Mouse (Mus musculus): ENCODE data around the gene Tomm34. TPM values are rescaled to one million over a fixed set of nuclear protein-coding genes. Genes with fewer than 3 reads are reported as not detected.
A peak's percentile ranks its signal among the peaks of the same experiment; 100 is the strongest.

Gene Tomm34
- polyA plus RNA-seq, 1 experiment = 36.0 TPM

DNA sequence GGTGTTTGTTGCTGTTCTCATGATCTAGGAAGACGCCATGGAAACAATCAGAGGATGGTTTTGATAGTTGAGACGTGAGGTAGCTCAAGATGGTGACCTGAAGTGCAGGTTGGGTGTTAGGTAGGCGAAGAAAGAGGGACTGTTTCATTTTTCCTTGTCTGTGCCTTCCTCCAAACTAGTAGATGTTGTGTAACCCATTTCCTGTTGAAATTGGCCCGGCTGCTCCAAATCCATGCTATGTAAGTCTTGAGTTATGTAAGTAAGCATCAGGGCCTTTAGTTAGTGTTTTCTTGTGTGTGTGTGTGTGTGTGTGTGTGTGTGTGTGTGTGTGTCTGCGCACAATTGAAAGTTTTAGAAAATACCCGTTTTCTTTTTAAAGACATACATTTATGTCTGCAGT, 61.7 kb downstream of the Tomm34 start:
- TF ChIP-seq CTCF (IDR thresholded peaks at IDR 0.05; ENCODE audit: borderline replicate concordance, extremely low read depth, insufficient read depth, insufficient read length) (no peak), POLR2A (IDR thresholded peaks at IDR 0.05; ENCODE audit: borderline replicate concordance, extremely low read depth, insufficient read depth, insufficient read length, poor library complexity, severe bottlenecking) (no peak)
- no peak for DNase-seq (ENCODE audit: low read depth)

DNA sequence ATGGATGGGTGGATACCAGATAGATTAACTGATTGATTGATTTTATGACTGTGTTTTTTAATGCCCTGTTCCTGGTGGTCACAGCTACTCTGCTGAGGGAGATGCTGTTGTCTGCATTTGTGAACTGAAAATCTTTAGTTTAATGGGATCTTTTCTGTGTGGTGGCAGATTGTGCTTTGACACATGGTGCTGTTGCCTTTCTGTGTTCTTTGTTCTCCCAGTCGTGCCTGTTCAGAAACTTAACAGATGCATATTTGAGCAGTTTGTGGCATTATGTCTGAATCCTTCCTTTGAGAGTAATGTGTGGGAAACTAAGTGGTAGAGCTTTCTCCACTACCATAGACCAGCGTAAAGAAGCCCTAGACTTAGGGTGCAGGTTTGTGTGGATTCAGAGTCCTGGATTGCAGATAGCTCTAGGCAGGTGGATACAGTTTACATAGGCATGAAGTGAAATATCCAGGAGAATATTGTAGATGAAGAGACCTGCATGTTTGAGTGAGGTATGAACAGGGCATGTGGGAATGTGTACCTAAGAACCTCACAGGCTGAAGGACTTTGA, 62.9 kb downstream of the Tomm34 start:
- DNase-seq (ENCODE audit: low read depth) = peak; percentile 59
- no peak for TF ChIP-seq POLR2A (IDR thresholded peaks at IDR 0.05; ENCODE audit: borderline replicate concordance, extremely low read depth, insufficient read depth, insufficient read length, poor library complexity, severe bottlenecking)
- no peak for TF ChIP-seq CTCF (IDR thresholded peaks at IDR 0.05; ENCODE audit: borderline replicate concordance, extremely low read depth, insufficient read depth, insufficient read length)

DNA sequence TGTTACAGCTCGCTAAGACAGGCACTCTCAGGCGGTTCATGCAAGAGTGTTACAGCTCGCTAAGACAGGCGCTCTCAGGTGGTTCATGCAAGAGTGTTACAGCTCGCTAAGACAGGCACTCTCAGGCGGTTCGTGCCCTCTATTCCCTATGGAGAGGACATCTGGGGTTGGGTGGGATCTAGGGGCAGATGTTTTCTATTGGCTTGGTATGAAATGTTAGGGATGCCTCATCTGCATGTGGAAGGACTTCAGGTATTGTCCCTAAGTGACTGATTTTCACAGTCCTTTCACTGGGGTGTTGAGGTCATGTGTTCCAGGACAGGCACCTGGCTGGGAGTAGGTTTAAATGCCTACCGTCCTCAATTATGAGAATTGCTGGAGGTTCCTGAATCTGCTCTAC, 63.4 kb downstream of the Tomm34 start:
- peak; percentile 40 for DNase-seq (ENCODE audit: low read depth)
- no peak for TF ChIP-seq CTCF (IDR thresholded peaks at IDR 0.05; ENCODE audit: borderline replicate concordance, extremely low read depth, insufficient read depth, insufficient read length)
- TF ChIP-seq POLR2A (IDR thresholded peaks at IDR 0.05; ENCODE audit: borderline replicate concordance, extremely low read depth, insufficient read depth, insufficient read length, poor library complexity, severe bottlenecking) = no peak

DNA sequence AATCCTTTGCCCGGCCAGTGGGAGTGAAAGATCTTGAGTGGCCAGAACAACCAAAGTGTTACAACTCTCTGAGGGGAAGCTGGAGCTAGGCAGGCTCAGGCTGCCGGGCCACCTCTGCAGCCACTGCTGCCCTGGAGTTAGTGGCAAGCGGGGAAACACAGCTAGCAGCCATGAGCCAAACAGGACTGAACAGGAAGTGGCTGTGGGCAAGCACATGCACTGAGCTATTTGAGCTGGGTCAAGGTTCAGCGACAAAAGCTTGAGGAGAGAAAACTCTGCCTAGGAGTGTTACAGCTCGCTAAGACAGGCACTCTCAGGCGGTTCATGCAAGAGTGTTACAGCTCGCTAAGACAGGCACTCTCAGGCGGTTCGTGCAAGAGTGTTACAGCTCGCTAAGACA, 64.0 kb downstream of the Tomm34 start:
- DNase-seq (ENCODE audit: low read depth) = peak; percentile 13
- TF ChIP-seq CTCF (IDR thresholded peaks at IDR 0.05; ENCODE audit: borderline replicate concordance, extremely low read depth, insufficient read depth, insufficient read length) (no peak), POLR2A (IDR thresholded peaks at IDR 0.05; ENCODE audit: borderline replicate concordance, extremely low read depth, insufficient read depth, insufficient read length, poor library complexity, severe bottlenecking) (no peak)

DNA sequence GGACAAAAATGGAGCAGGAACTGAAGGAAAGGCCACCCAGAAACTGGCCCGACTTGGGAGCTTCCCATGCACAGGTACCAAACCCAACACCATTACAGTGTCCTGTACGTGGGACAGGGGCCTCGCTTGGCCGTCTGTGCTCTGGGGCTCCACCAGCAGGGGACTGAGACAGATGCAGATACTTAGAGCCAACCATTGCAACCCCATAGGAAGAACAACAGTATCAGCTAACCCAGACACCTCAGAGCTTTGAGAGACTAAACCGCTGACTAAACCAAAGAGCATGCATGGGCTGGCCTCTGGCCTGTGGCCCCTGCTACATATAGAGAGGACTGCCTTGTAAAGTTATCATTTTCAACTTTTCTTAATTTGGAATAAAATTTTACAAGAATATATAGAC, 66.5 kb downstream of the Tomm34 start:
- no peak for DNase-seq (ENCODE audit: low read depth)
- TF ChIP-seq CTCF (IDR thresholded peaks at IDR 0.05; ENCODE audit: borderline replicate concordance, extremely low read depth, insufficient read depth, insufficient read length) (no peak), POLR2A (IDR thresholded peaks at IDR 0.05; ENCODE audit: borderline replicate concordance, extremely low read depth, insufficient read depth, insufficient read length, poor library complexity, severe bottlenecking) (no peak)

Other genes starting within 250 kb of the Tomm34 start
- 0.03 and 0.08 TPM in 2 replicates for gene Kcnk15, start 217.5 kb downstream of the Tomm34 start, polyA plus RNA-seq (2012; rRNA removed)
- gene Rims4, start 152.5 kb downstream of the Tomm34 start, polyA plus RNA-seq (2012; rRNA removed) = 5.6 and 13.4 TPM in 2 replicates
- 139 and 214 TPM in 2 replicates for gene Ywhab, start 76.2 kb downstream of the Tomm34 start, polyA plus RNA-seq (2012; rRNA removed)
- gene Pabpc1l, start 45.7 kb downstream of the Tomm34 start, polyA plus RNA-seq (2012; rRNA removed) = 2.7 and 2.8 TPM in 2 replicates
- gene Stk4, start 847 bp downstream of the Tomm34 start, polyA plus RNA-seq (2012; rRNA removed) = 21.7 and 24.8 TPM in 2 replicates
- 0.83 and 1.5 TPM in 2 replicates for gene Kcns1, start 99.9 kb upstream of the Tomm34 start, polyA plus RNA-seq (2012; rRNA removed)
- gene Wfdc5, start 111.6 kb upstream of the Tomm34 start, polyA plus RNA-seq (2012; rRNA removed) = not detected in 2 replicates
- not detected in 2 replicates for gene Wfdc12, start 119.4 kb upstream of the Tomm34 start, polyA plus RNA-seq (2012; rRNA removed)
- gene Wfdc15a, start 129.0 kb upstream of the Tomm34 start, polyA plus RNA-seq (2012; rRNA removed) = not detected in 2 replicates
- not detected in 2 replicates for gene Wfdc15b, start 150.5 kb upstream of the Tomm34 start, polyA plus RNA-seq (2012; rRNA removed)
- not detected in 2 replicates for gene Svs2, start 167.3 kb upstream of the Tomm34 start, polyA plus RNA-seq (2012; rRNA removed)
- not detected in 2 replicates for gene Svs3b, start 185.5 kb upstream of the Tomm34 start, polyA plus RNA-seq (2012; rRNA removed)
- not detected in 2 replicates for gene Svs4, start 207.3 kb upstream of the Tomm34 start, polyA plus RNA-seq (2012; rRNA removed)
- gene Svs3a, start 218.1 kb upstream of the Tomm34 start, polyA plus RNA-seq (2012; rRNA removed) = not detected in 2 replicates
- not detected in 2 replicates for gene Svs6, start 245.6 kb upstream of the Tomm34 start, polyA plus RNA-seq (2012; rRNA removed)